Mouse (Mus musculus): ENCODE data around the gene Syne4. TPM values are rescaled to one million over a fixed set of nuclear protein-coding genes. Genes with fewer than 3 reads are reported as not detected.

Gene Syne4
- polyA plus RNA-seq, 1 experiment from 2014 or later, result 65.2 TPM

DNA sequence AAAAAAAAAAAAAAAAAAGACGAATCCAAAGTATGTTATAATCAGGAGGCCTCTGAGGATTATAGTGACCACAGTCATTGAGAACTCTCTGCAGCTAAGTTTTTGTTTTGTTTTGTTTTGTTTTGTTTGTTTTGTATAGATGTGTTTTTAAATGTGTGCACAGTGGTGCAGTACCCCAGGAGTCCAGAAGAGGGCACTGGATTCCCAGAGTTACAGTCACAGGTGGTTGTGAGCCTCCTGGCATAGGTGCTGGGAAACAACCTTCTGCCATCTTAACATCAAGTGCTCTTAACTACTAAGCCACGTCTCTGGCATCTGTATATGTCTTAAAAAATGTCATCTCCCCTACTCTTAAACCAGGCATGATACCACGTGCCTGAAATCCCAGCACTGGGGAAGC, 13.7 kb upstream of the Syne4 start:
- ATAC-seq (ENCODE audit: insufficient read depth, low FRiP score, low read depth), result no peak
- Histone ChIP-seq H3K36me3 (peaks cover 15% of the 10 kb centered on the region), H3K4me2 (no peak overlapping the region), H3K27ac (no peak overlapping the region), H3K4me1 (no peaks in the 10 kb centered on the region), H3K27me3 (replicated peaks) (no peaks in the 10 kb centered on the region), H3K4me3 (replicated peaks) (no peak overlapping the region), H3K9me3 (no peaks in the 10 kb centered on the region), H3K9ac (no peak overlapping the region)
- 46% methylated on average over 3 of the region's 3 CpGs for WGBS

GRCm38 (mm10) chr7:30306083-30306779, 8.4 kb upstream of the Syne4 start:
- no peak for ATAC-seq (ENCODE audit: insufficient read depth, low FRiP score, low read depth)
- H3K9ac ChIP-seq, result no peak overlapping the region
- WGBS, result 87% methylated on average over 16 of the region's 16 CpGs

GRCm38 (mm10) chr7:30308076-30309005, 6.3 kb upstream of the Syne4 start, which contains the start of gene Alkbh6:
Gene Alkbh6 (plus strand): TSS chr7:30308717.
- Histone ChIP-seq H3K4me1 (peaks cover 19% of the 10 kb centered on the region; the same call in 1 of the 2 replicates), H3K27ac (peak within 1 kb of the TSS; percentile 64), H3K9ac (peak within 1 kb of the TSS; percentile 35), H3K36me3 (peaks cover 6% of the 10 kb centered on the region), H3K27me3 (replicated peaks) (no peaks in the 10 kb centered on the region), H3K4me3 (replicated peaks) (peak within 1 kb of the TSS; percentile 67), H3K4me2 (peak within 1 kb of the TSS; percentile 85), H3K9me3 (no peaks in the 10 kb centered on the region)
- 3% methylated on average over 27 of the region's 27 CpGs for WGBS
- peak; percentile 100 for ATAC-seq (ENCODE audit: insufficient read depth, low FRiP score, low read depth)

More at GRCm38 (mm10) chr7:30306083-30306779, 8.4 kb upstream of the Syne4 start:
- Histone ChIP-seq H3K36me3 (peaks cover 12% of the 10 kb centered on the region), H3K27ac (no peak overlapping the region), H3K4me1 (peaks cover 19% of the 10 kb centered on the region; the same call in 1 of the 2 replicates), H3K4me3 (replicated peaks) (no peak overlapping the region), H3K9me3 (no peaks in the 10 kb centered on the region), H3K27me3 (replicated peaks) (no peaks in the 10 kb centered on the region), H3K4me2 (no peak overlapping the region)

DNA sequence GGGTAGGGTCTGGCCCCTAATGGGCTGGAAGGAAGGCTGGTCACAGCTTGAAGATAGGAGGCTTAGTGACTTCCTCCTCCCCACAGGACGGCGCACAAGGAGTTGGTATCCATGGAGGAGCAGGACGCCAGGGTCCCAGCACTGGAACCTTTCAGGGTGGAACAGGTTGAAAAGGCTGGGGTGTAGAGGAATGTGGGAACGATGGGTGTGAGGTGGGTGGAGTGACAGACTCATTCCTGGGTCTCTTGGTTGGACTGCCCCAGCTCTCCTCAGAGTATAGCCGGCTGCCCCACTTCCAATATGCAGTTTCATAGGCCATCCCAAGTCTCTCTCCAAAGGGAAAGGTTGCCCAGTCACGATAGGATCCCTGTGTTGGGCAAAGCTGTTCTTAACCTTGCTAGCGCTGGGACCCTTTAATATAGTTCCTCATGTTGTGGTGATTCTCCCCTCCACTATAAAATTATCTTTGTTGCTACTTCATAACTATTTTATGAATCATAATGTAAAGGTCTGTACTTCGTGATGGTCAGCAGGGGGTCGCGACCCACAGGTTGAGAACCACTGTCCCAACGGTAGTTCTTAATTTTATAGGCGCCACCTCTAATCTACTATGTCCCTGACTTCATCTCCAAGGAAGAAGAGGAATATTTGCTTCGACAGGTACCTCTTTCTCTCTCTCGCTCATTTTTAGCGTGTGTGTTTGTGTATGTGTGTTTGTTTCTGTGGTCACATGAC, 5.0 kb upstream of the Syne4 start:
- WGBS, result 56% methylated on average over 15 of the region's 15 CpGs
- Histone ChIP-seq H3K4me3 (replicated peaks) (peak overlapping the region; percentile 67), H3K9ac (peak overlapping the region; percentile 35), H3K27me3 (replicated peaks) (no peaks in the 10 kb centered on the region), H3K9me3 (no peaks in the 10 kb centered on the region), H3K27ac (peak overlapping the region; percentile 36; the same call in 1 of the 2 replicates), H3K4me2 (peak overlapping the region; percentile 85), H3K36me3 (no peaks in the 10 kb centered on the region), H3K4me1 (peaks cover 19% of the 10 kb centered on the region; the same call in 1 of the 2 replicates)
- ATAC-seq (ENCODE audit: insufficient read depth, low FRiP score, low read depth), result no peak

GRCm38 (mm10) chr7:30310136-30310535, 4.5 kb upstream of the Syne4 start:
- Histone ChIP-seq H3K9me3 (no peaks in the 10 kb centered on the region), H3K27ac (no peak overlapping the region), H3K4me1 (peaks cover 19% of the 10 kb centered on the region; the same call in 1 of the 2 replicates), H3K27me3 (replicated peaks) (no peaks in the 10 kb centered on the region), H3K4me3 (replicated peaks) (no peak overlapping the region), H3K9ac (no peak overlapping the region), H3K36me3 (no peaks in the 10 kb centered on the region), H3K4me2 (no peak overlapping the region)
- WGBS, result 81% methylated on average over 12 of the region's 12 CpGs
- ATAC-seq (ENCODE audit: insufficient read depth, low FRiP score, low read depth), result no peak

- no peak for ATAC-seq (ENCODE audit: insufficient read depth, low FRiP score, low read depth)
- Histone ChIP-seq H3K27ac (no peak overlapping the region), H3K27me3 (replicated peaks) (no peaks in the 10 kb centered on the region), H3K4me2 (no peak overlapping the region), H3K36me3 (no peaks in the 10 kb centered on the region), H3K4me3 (replicated peaks) (no peak overlapping the region), H3K9ac (no peak overlapping the region), H3K9me3 (no peaks in the 10 kb centered on the region), H3K4me1 (peaks cover 13% of the 10 kb centered on the region; the same call in 1 of the 2 replicates)
- 44% methylated on average over 27 of the region's 27 CpGs for WGBS
Measured at GRCm38 (mm10) chr7:30313666-30314320, 814 bp upstream of the Syne4 start.

GRCm38 (mm10) chr7:30315559-30316529, 1.2 kb downstream of the Syne4 start:
- no peaks in the 10 kb centered on the region for H3K27me3 ChIP-seq (replicated peaks)
- H3K9ac ChIP-seq, result no peak overlapping the region
- 0 out of 2 replicates have a peak, but pooled peaks cover 3% of the 10 kb centered on the region for H3K4me1 ChIP-seq
- peak overlapping the region; percentile 46 for H3K4me2 ChIP-seq
- H3K9me3 ChIP-seq, result no peaks in the 10 kb centered on the region
- no peaks in the 10 kb centered on the region for H3K36me3 ChIP-seq
- H3K4me3 ChIP-seq (replicated peaks), result peak overlapping the region; percentile 44
- no peak for ATAC-seq (ENCODE audit: insufficient read depth, low FRiP score, low read depth)
- 65% methylated on average over 13 of the region's 13 CpGs for whole genome bisulfite sequencing
- H3K27ac ChIP-seq, result no peak overlapping the region

GRCm38 (mm10) chr7:30318142-30318541, 3.5 kb downstream of the Syne4 start:
- no peak overlapping the region for H3K9ac ChIP-seq
- H3K36me3 ChIP-seq, result no peaks in the 10 kb centered on the region
- H3K27ac ChIP-seq, result no peak overlapping the region
- no peaks in the 10 kb centered on the region for H3K9me3 ChIP-seq
- H3K27me3 ChIP-seq (replicated peaks), result no peaks in the 10 kb centered on the region
- no peak overlapping the region for H3K4me2 ChIP-seq
- no peak overlapping the region for H3K4me3 ChIP-seq (replicated peaks)
- peaks cover 11% of the 10 kb centered on the region; the same call in 1 of the 2 replicates for H3K4me1 ChIP-seq
- 97% methylated on average over 3 of the region's 3 CpGs for WGBS
- no peak for ATAC-seq (ENCODE audit: insufficient read depth, low FRiP score, low read depth)

DNA sequence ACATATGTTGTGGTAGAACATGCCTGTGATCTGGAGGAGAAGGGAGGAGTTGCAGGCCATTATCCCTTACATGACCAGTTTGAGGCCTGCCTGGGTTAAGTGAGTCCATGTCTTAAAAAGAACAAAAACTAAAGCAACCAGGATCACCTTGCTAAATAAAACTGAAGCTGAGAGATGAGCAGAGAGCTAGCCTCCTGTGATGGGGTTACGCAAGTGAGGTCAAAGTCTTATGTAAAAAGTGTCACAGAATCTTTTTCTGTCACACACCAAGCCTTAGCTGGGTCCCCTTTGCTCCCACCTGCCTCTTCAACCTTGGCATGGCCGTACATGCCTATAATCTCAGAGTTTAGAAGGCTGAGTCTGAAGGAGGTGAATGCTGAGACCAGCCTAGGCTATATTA, 6.3 kb downstream of the Syne4 start:
- H3K36me3 ChIP-seq, result no peaks in the 10 kb centered on the region
- 78% methylated on average over 2 of the region's 2 CpGs for WGBS
- H3K4me2 ChIP-seq, result peak overlapping the region; percentile 78
- no peaks in the 10 kb centered on the region for H3K27me3 ChIP-seq (replicated peaks)
- H3K4me3 ChIP-seq (replicated peaks), result peak overlapping the region; percentile 75
- peaks cover 11% of the 10 kb centered on the region; the same call in 1 of the 2 replicates for H3K4me1 ChIP-seq
- no peak for ATAC-seq (ENCODE audit: insufficient read depth, low FRiP score, low read depth)
- no peak overlapping the region for H3K27ac ChIP-seq
- no peaks in the 10 kb centered on the region for H3K9me3 ChIP-seq
- no peak overlapping the region for H3K9ac ChIP-seq

GRCm38 (mm10) chr7:30321539-30322284, 7.1 kb downstream of the Syne4 start, which contains the start of gene E130208F15Rik:
Gene E130208F15Rik (plus strand): TSS chr7:30321740.
- no peaks in the 10 kb centered on the region for H3K9me3 ChIP-seq
- H3K27me3 ChIP-seq (replicated peaks), result no peaks in the 10 kb centered on the region
- H3K4me1 ChIP-seq, result peaks cover 11% of the 10 kb centered on the region; the same call in 1 of the 2 replicates
- H3K4me3 ChIP-seq (replicated peaks), result peak within 1 kb of the TSS; percentile 75
- whole genome bisulfite sequencing, result under 1% methylated on average over 63 of the region's 63 CpGs
- peak within 1 kb of the TSS; percentile 60 for H3K9ac ChIP-seq
- H3K4me2 ChIP-seq, result peak within 1 kb of the TSS; percentile 78
- no peaks in the 10 kb centered on the region for H3K36me3 ChIP-seq
- H3K27ac ChIP-seq, result peak within 1 kb of the TSS; percentile 93
- peak; percentile 59 for ATAC-seq (ENCODE audit: insufficient read depth, low FRiP score, low read depth)
